Mouse (Mus musculus): Measurements from ENCODE around the gene Rcsd1. TPM values are rescaled to one million over a fixed set of nuclear protein-coding genes. Genes with fewer than 3 reads are reported as not detected.

The Rcsd1 gene
- polyA plus RNA-seq, 1 experiment from 2014 or later: 7.0 TPM

GRCm38 (mm10) chr1:165700376-165700815 is 9.2 kb downstream of the Rcsd1 start:
- H3K9me3 ChIP-seq (replicated peaks): no peaks in the 10 kb centered on the region
- H3K36me3 ChIP-seq (ENCODE audit: poor library complexity, severe bottlenecking): no peaks in the 10 kb centered on the region
- 64% methylated on average over 7 of the region's 7 CpGs for WGBS
- H3K27ac ChIP-seq: no peak overlapping the region
- peaks cover 8% of the 10 kb centered on the region for H3K4me1 ChIP-seq
- ATAC-seq: no peak
- H3K9ac ChIP-seq: no peak overlapping the region
- H3K4me2 ChIP-seq: no peak overlapping the region
- H3K4me3 ChIP-seq: no peak overlapping the region
- H3K27me3 ChIP-seq: peaks cover 21% of the 10 kb centered on the region

DNA sequence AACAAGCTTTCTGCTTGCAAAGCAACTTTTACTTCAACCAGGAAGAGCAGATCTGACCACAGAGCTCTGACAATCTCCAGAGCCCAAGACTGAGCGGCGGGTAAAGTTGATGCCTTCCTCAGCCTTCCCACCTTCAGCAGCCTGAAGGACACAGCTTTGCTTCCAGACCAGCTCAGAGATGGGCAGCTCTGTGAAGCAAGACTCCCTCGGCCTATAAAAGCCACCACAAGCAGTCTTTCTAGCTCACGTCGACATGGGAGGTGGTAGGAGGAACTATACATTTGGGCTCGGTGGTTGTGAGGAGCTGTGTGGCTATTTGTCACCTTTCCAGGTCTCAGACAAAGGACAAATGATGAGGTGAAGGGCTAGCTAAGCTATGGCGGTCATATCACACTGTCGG is 11.9 kb downstream of the Rcsd1 start:
- Histone ChIP-seq H3K36me3 (ENCODE audit: poor library complexity, severe bottlenecking) (no peaks in the 10 kb centered on the region), H3K9ac (no peak overlapping the region), H3K9me3 (replicated peaks) (no peaks in the 10 kb centered on the region), H3K27ac (no peak overlapping the region), H3K4me3 (no peak overlapping the region), H3K4me2 (no peak overlapping the region), H3K4me1 (peaks cover 9% of the 10 kb centered on the region), H3K27me3 (peaks cover 10% of the 10 kb centered on the region)
- 87% methylated on average over 8 of the region's 8 CpGs for WGBS
- no peak for ATAC-seq

DNA sequence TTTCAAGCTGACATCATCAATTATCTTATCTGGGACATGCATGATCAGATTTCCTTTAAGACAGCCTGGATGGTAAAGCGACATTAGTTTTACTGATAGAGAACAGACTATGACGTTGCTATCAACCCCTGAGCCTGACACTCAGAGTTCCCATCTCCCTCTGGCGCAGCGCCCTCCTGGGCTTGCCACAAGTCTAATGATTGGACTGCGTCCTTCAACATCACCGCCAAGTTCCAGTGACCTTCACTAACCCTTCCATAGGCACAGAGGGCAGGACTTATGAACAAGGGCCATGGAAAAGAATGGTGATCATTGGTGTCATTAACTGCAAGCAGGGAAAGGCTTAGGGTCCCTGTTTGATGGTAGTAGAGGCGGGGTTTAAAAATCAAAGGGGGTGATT is 12.7 kb downstream of the Rcsd1 start:
- H3K9me3 ChIP-seq (replicated peaks): no peaks in the 10 kb centered on the region
- no peak overlapping the region for H3K4me2 ChIP-seq
- no peak for ATAC-seq
- H3K4me1 ChIP-seq: 0 out of 2 replicates have a peak, but pooled peaks cover 3% of the 10 kb centered on the region
- no peak overlapping the region for H3K4me3 ChIP-seq
- H3K27ac ChIP-seq: no peak overlapping the region
- no peaks in the 10 kb centered on the region for H3K36me3 ChIP-seq (ENCODE audit: poor library complexity, severe bottlenecking)
- peaks cover 2% of the 10 kb centered on the region for H3K27me3 ChIP-seq
- 86% methylated on average over 7 of the region's 7 CpGs for WGBS
- H3K9ac ChIP-seq: no peak overlapping the region

DNA sequence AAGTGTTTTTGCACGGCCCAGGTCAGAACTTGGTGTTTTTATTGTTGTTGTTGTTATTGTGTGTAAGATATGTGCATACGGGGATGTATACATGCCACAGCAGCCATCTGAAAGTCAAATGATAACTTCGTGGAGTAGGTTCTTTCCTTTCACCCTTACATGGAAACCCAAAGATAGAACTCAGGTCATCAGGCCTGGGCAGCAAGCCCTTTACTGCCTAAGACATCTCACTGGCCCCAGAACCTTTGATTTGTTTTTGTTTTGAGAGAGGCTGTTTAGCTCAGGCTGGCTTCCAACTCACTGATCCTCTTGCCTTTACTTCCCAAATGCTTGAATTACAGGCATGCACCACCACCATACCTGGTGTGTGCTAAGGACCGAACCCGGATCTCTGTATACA is 13.5 kb downstream of the Rcsd1 start:
- no peaks in the 10 kb centered on the region for H3K36me3 ChIP-seq (ENCODE audit: poor library complexity, severe bottlenecking)
- no peaks in the 10 kb centered on the region; the same call in 1 of the 2 replicates for H3K27me3 ChIP-seq
- H3K4me2 ChIP-seq: no peak overlapping the region
- H3K4me1 ChIP-seq: 0 out of 2 replicates have a peak, but pooled peaks cover 3% of the 10 kb centered on the region
- no peak overlapping the region for H3K4me3 ChIP-seq
- WGBS: 81% methylated on average over 5 of the region's 5 CpGs
- H3K9me3 ChIP-seq (replicated peaks): no peaks in the 10 kb centered on the region
- no peak overlapping the region for H3K27ac ChIP-seq
- no peak overlapping the region for H3K9ac ChIP-seq
- ATAC-seq: no peak

GRCm38 (mm10) chr1:165695392-165696014 is 14.1 kb downstream of the Rcsd1 start:
- H3K27me3 ChIP-seq: no peaks in the 10 kb centered on the region
- H3K9me3 ChIP-seq (replicated peaks): no peaks in the 10 kb centered on the region
- no peak overlapping the region for H3K4me3 ChIP-seq
- H3K4me1 ChIP-seq: 0 out of 2 replicates have a peak, but pooled peaks cover 3% of the 10 kb centered on the region
- no peak overlapping the region for H3K9ac ChIP-seq
- H3K4me2 ChIP-seq: no peak overlapping the region
- H3K36me3 ChIP-seq (ENCODE audit: poor library complexity, severe bottlenecking): no peaks in the 10 kb centered on the region
- no peak overlapping the region for H3K27ac ChIP-seq
- no peak for ATAC-seq

GRCm38 (mm10) chr1:165693856-165694255 is 15.7 kb downstream of the Rcsd1 start:
- Histone ChIP-seq H3K4me3 (no peak overlapping the region), H3K9ac (no peak overlapping the region)

DNA sequence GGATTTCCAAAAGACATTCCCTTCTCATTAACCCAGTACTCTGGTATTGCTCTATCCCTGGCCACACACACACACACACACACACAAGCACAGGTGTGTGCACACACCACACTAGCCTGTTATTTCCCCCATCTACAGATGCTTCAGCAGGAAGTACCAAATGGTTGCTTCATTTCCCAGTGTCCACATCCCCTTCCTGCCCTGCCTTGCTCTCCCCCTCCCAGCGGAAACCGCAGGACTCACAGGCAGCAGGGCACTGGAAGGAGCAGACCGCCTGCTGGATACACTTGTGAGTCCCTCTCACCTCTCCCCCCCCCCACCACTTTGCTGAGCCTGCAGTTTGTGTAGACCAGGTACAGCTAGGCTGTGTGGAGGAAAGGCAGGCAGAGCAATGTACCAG is 18.0 kb downstream of the Rcsd1 start:
- no peaks in the 10 kb centered on the region for H3K9me3 ChIP-seq (replicated peaks)
- WGBS: 35% methylated on average over 3 of the region's 3 CpGs
- no peak for ATAC-seq

More at GRCm38 (mm10) chr1:165693856-165694255, 15.7 kb downstream of the Rcsd1 start:
- ATAC-seq: no peak
- Histone ChIP-seq H3K27ac (no peak overlapping the region), H3K4me1 (0 out of 2 replicates have a peak, but pooled peaks cover 3% of the 10 kb centered on the region), H3K36me3 (ENCODE audit: poor library complexity, severe bottlenecking) (no peaks in the 10 kb centered on the region), H3K27me3 (no peaks in the 10 kb centered on the region), H3K4me2 (no peak overlapping the region), H3K9me3 (replicated peaks) (no peaks in the 10 kb centered on the region)
- 79% methylated on average over 7 of the region's 7 CpGs for WGBS

DNA sequence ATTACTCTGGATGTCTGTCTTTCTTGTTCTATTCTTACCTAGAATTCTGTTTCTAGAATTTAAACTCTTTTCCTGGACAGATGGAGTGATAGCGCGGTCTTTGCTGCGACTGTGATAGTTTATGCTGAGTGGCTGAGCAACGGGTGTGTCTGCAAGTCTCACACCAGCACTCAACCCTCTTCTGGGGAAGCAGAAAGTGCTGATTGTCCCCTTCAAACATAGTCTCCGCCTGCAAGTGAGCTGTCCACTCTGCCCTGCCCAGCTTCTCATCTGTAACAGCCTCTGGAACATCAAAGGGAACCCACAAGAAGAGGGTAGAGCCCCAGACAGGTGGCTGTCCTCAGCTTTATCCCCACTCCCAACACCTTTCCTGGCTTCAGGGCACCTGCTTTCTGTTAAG is 19.7 kb downstream of the Rcsd1 start:
- no peaks in the 10 kb centered on the region for H3K36me3 ChIP-seq (ENCODE audit: poor library complexity, severe bottlenecking)
- 90% methylated on average over 5 of the region's 5 CpGs for WGBS

More for the DNA sequence above, 18.0 kb downstream of the Rcsd1 start:
- Histone ChIP-seq H3K36me3 (ENCODE audit: poor library complexity, severe bottlenecking) (no peaks in the 10 kb centered on the region), H3K27me3 (no peaks in the 10 kb centered on the region), H3K4me1 (0 out of 2 replicates have a peak, but pooled peaks cover 3% of the 10 kb centered on the region), H3K9ac (no peak overlapping the region), H3K27ac (no peak overlapping the region), H3K4me2 (no peak overlapping the region), H3K4me3 (no peak overlapping the region)

GRCm38 (mm10) chr1:165687861-165688260 is 21.7 kb downstream of the Rcsd1 start:
- no peak overlapping the region for H3K4me2 ChIP-seq
- no peaks in the 10 kb centered on the region for H3K36me3 ChIP-seq (ENCODE audit: poor library complexity, severe bottlenecking)
- ATAC-seq: no peak
- H3K9ac ChIP-seq: no peak overlapping the region
- no peak overlapping the region for H3K4me3 ChIP-seq
- 90% methylated on average over 2 of the region's 2 CpGs for WGBS
- no peaks in the 10 kb centered on the region for H3K9me3 ChIP-seq (replicated peaks)
- no peak overlapping the region for H3K27ac ChIP-seq
- H3K27me3 ChIP-seq: no peaks in the 10 kb centered on the region
- H3K4me1 ChIP-seq: no peaks in the 10 kb centered on the region

More for the DNA sequence above, 19.7 kb downstream of the Rcsd1 start:
- Histone ChIP-seq H3K4me1 (0 out of 2 replicates have a peak, but pooled peaks cover 3% of the 10 kb centered on the region), H3K9ac (no peak overlapping the region), H3K4me3 (no peak overlapping the region), H3K4me2 (no peak overlapping the region), H3K27me3 (no peaks in the 10 kb centered on the region), H3K27ac (no peak overlapping the region), H3K9me3 (replicated peaks) (no peaks in the 10 kb centered on the region)
- ATAC-seq: no peak

- Histone ChIP-seq H3K4me2 (no peak overlapping the region), H3K9me3 (replicated peaks) (no peaks in the 10 kb centered on the region), H3K27ac (no peak overlapping the region), H3K9ac (no peak overlapping the region), H3K36me3 (ENCODE audit: poor library complexity, severe bottlenecking) (no peaks in the 10 kb centered on the region), H3K27me3 (no peaks in the 10 kb centered on the region), H3K4me3 (no peak overlapping the region), H3K4me1 (no peaks in the 10 kb centered on the region)
- no peak for ATAC-seq
- 63% methylated on average over 8 of the region's 8 CpGs for WGBS
These were observed 22.6 kb downstream of the Rcsd1 start for GRCm38 (mm10) chr1:165686963-165687362.

DNA sequence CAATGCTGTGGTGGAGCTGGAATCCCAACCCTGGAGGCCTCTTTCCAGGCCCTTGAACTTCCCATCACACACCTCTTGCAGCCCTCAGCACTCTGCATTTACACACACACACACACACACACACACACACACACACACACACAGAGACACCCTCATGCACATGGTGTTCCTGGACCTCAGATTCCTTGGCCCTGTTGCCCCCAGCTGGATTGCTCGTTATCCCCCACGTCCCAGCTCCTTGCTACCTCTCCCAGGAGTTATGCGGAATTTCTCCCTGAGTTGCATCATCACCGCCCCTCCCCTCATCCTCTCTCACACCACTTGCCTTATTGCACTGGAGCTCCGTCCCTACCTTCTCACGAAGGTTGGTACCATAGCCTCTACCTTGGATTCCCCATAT is 23.2 kb downstream of the Rcsd1 start:
- H3K9me3 ChIP-seq (replicated peaks): no peaks in the 10 kb centered on the region
- no peak for ATAC-seq
- H3K36me3 ChIP-seq (ENCODE audit: poor library complexity, severe bottlenecking): no peaks in the 10 kb centered on the region
- H3K27ac ChIP-seq: no peak overlapping the region
- no peak overlapping the region for H3K4me2 ChIP-seq
- 67% methylated on average over 6 of the region's 6 CpGs for WGBS
- H3K27me3 ChIP-seq: no peaks in the 10 kb centered on the region
- H3K9ac ChIP-seq: no peak overlapping the region
- H3K4me1 ChIP-seq: no peaks in the 10 kb centered on the region
- H3K4me3 ChIP-seq: no peak overlapping the region

DNA sequence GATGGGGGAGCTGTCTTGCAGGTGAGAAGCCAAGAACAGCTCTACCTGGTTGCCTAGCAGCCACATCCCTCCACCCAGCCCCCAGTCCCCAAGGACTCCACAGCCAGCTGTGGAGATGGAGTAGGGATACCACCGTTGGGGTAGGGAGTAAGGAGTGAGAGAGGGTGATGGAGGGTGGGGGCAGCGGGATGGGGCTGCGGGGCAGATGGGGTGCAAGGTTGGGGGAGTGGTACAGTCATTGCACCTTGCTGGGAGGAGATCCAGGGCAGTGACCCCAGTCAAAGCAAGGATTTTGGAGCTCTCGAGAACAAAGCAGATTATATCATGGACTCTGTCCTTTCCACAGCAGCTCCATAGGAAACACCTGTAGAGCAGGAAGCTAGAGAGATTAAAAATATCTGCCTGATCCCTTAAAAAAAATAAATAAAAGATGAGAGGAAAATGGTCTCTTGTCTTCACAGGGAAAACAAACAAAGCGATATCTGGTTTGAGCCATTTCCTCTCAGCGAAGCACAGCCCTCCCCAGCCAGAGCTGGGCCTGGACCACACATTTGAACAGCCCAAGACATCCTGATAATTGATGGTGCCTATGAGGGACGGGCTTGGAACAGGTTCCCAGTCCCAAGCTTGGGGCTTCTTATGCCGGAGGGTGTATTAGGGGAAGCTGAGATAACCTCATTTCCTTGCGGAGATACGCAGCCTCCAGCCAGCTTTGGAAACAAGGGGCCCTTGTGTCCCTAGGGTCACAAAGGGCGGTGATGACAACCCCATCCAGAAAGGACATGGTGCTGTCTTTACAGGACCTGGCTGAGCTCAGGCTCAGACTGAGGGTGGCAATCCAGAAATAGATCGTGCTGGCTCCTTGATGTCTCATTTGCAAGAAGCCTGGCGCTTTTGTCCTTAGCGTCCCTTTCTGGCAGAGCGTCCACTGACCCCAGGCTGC is 25.0 kb downstream of the Rcsd1 start:
- H3K27ac ChIP-seq: no peak overlapping the region
- no peak overlapping the region for H3K4me2 ChIP-seq

More for the DNA sequence above, 25.0 kb downstream of the Rcsd1 start:
- no peaks in the 10 kb centered on the region for H3K27me3 ChIP-seq
- H3K9me3 ChIP-seq (replicated peaks): no peaks in the 10 kb centered on the region
- no peak overlapping the region for H3K9ac ChIP-seq
- no peaks in the 10 kb centered on the region for H3K4me1 ChIP-seq
- H3K4me3 ChIP-seq: no peak overlapping the region
- WGBS: 65% methylated on average over 15 of the region's 15 CpGs
- no peaks in the 10 kb centered on the region for H3K36me3 ChIP-seq (ENCODE audit: poor library complexity, severe bottlenecking)
- ATAC-seq: no peak

All from forebrain, embryonic 13.5 days (tissue).